Mouse (Mus musculus) midbrain, embryonic 16.5 days (tissue): Measurements from ENCODE around the gene Gm28308. TPM values are rescaled to one million over a fixed set of nuclear protein-coding genes. Genes with fewer than 3 reads are reported as not detected.
A peak's percentile ranks its signal among the peaks of the same experiment; 100 is the strongest.

ENCODE experiments used
- ATAC-seq: fragments of 200-750 bp; cut with Nextera tagmentation; 2 replicates; pipeline ENCODE4 v1.8.0; 2017; ENCODE audit warnings: moderate TSS enrichment
- H3K27ac ChIP-seq: fragments of 300-500 bp; sonication (generic); 2 replicates; pipeline ENCODE4 v1.5.1; 2014; ENCODE audit warnings: mild to moderate bottlenecking, low read length, mixed read lengths
- H3K27me3 ChIP-seq: fragments of 300-500 bp; sonication (generic); 2 replicates; pipeline ENCODE4 v1.6.1; 2014; ENCODE audit warnings: low read depth, low read length, mixed read lengths; ENCODE audit not compliant: control insufficient read depth, insufficient read depth
- H3K36me3 ChIP-seq: fragments of 300-500 bp; sonication (generic); 2 replicates; pipeline ENCODE4 v1.6.1; 2014; ENCODE audit warnings: mild to moderate bottlenecking, low read length, moderate library complexity, mixed read lengths; ENCODE audit not compliant: control insufficient read depth, insufficient read depth
- H3K4me1 ChIP-seq: fragments of 300-500 bp; sonication (generic); 2 replicates; pipeline ENCODE4 v1.6.1; 2014; ENCODE audit warnings: mild to moderate bottlenecking, low read length, mixed read lengths; ENCODE audit not compliant: control insufficient read depth, insufficient read depth
- H3K4me2 ChIP-seq: fragments of 300-500 bp; sonication (generic); 2 replicates; pipeline ENCODE4 v1.6.1; 2014; ENCODE audit warnings: mild to moderate bottlenecking, low read length, mixed read lengths
- H3K4me3 ChIP-seq: fragments of 300-500 bp; sonication (generic); 2 replicates; pipeline ENCODE4 v1.5.1; 2014; ENCODE audit warnings: low read depth, mild to moderate bottlenecking, low read length, moderate library complexity, mixed read lengths
- H3K9ac ChIP-seq: fragments of 300-500 bp; sonication (generic); 2 replicates; pipeline ENCODE4 v1.6.1; 2014; ENCODE audit warnings: low read depth, low read length, mixed read lengths
- H3K9me3 ChIP-seq: fragments of 300-500 bp; sonication (generic); replicated peaks from 2 replicates; pipeline ENCODE4 v1.6.1; 2014; ENCODE audit warnings: mild to moderate bottlenecking, low read length, mixed read lengths; ENCODE audit not compliant: control insufficient read depth, poor library complexity, severe bottlenecking
- WGBS: fragments of 180-500 bp; shearing (Covaris S2); extraction: QIAGEN DNeasy Blood & Tissue Kit; methylation state at CpG from one replicate; pipeline ENCODE4 v1.1.7; 2014; 5-methylcytosine and 5-hydroxymethylcytosine counted together
- polyA plus RNA-seq: library from polyadenylated mRNA; unstranded; fragments of >200 nt; fragmentation: Nextera tagmentation; extraction: Ambion mirVana; gene quantifications from 2 replicates; pipeline ENCODE4 v1.2.1, GENCODE M21; 2015

The Gm28308 gene
- polyA plus RNA-seq, 1 experiment from 2014 or later, result not detected

- Histone ChIP-seq H3K27me3 (peaks cover 82% of the 10 kb centered on the region), H3K9me3 (no peaks in the 10 kb centered on the region), H3K4me2 (no peak overlapping the region), H3K4me3 (no peak overlapping the region), H3K9ac (no peak overlapping the region), H3K36me3 (no peaks in the 10 kb centered on the region), H3K27ac (no peak overlapping the region), H3K4me1 (peaks cover 2% of the 10 kb centered on the region; the same call in 1 of the 2 replicates)
- ATAC-seq, result no peak
- under 1% methylated on average over 9 of the region's 9 CpGs for WGBS
Measured at GRCm38 (mm10) chr6:52177806-52178205, 35.3 kb downstream of the Gm28308 start.

GRCm38 (mm10) chr6:52177061-52177735, 35.9 kb downstream of the Gm28308 start, which contains the start of gene 5730596B20Rik:
5730596B20Rik (plus strand) TSS chr6:52177498.
- Histone ChIP-seq H3K27ac (no peak within 1 kb of the TSS), H3K27me3 (peaks cover 82% of the 10 kb centered on the region), H3K9ac (no peak within 1 kb of the TSS), H3K9me3 (no peaks in the 10 kb centered on the region), H3K4me2 (no peak within 1 kb of the TSS), H3K36me3 (no peaks in the 10 kb centered on the region), H3K4me1 (peaks cover 5% of the 10 kb centered on the region), H3K4me3 (no peak within 1 kb of the TSS)
- ATAC-seq, result no peak
- WGBS, result under 1% methylated on average over 36 of the region's 36 CpGs

- peaks cover 82% of the 10 kb centered on the region for H3K27me3 ChIP-seq
Measured at GRCm38 (mm10) chr6:52176391-52176790, 36.7 kb downstream of the Gm28308 start.

GRCm38 (mm10) chr6:52175864-52176263, 37.3 kb downstream of the Gm28308 start:
- Histone ChIP-seq H3K9ac (no peak overlapping the region), H3K4me3 (no peak overlapping the region), H3K4me1 (peaks cover 5% of the 10 kb centered on the region), H3K4me2 (no peak overlapping the region), H3K27ac (no peak overlapping the region), H3K9me3 (no peaks in the 10 kb centered on the region), H3K27me3 (peaks cover 82% of the 10 kb centered on the region), H3K36me3 (no peaks in the 10 kb centered on the region)
- WGBS, result 3% methylated on average over 19 of the region's 35 CpGs
- ATAC-seq, result no peak

More at GRCm38 (mm10) chr6:52176391-52176790, 36.7 kb downstream of the Gm28308 start:
- Histone ChIP-seq H3K27ac (no peak overlapping the region), H3K4me1 (peaks cover 5% of the 10 kb centered on the region), H3K9ac (no peak overlapping the region), H3K9me3 (no peaks in the 10 kb centered on the region), H3K4me2 (no peak overlapping the region), H3K36me3 (no peaks in the 10 kb centered on the region), H3K4me3 (no peak overlapping the region)
- WGBS, result under 1% methylated on average over 6 of the region's 6 CpGs
- no peak for ATAC-seq

GRCm38 (mm10) chr6:52174968-52175751, 38.0 kb downstream of the Gm28308 start:
- Histone ChIP-seq H3K27me3 (peaks cover 82% of the 10 kb centered on the region), H3K4me3 (no peak overlapping the region), H3K4me1 (peaks cover 5% of the 10 kb centered on the region), H3K27ac (no peak overlapping the region), H3K4me2 (no peak overlapping the region), H3K36me3 (no peaks in the 10 kb centered on the region), H3K9ac (no peak overlapping the region), H3K9me3 (no peaks in the 10 kb centered on the region)
- ATAC-seq, result no peak
- under 1% methylated on average over 41 of the region's 41 CpGs for WGBS

GRCm38 (mm10) chr6:52173648-52174047, 39.5 kb downstream of the Gm28308 start:
- peaks cover 74% of the 10 kb centered on the region for H3K27me3 ChIP-seq
- no peaks in the 10 kb centered on the region for H3K36me3 ChIP-seq
- H3K4me2 ChIP-seq, result no peak overlapping the region
- H3K9ac ChIP-seq, result no peak overlapping the region
- no peak for ATAC-seq
- H3K4me1 ChIP-seq, result peaks cover 5% of the 10 kb centered on the region
- no peak overlapping the region for H3K27ac ChIP-seq
- no peak overlapping the region for H3K4me3 ChIP-seq
- WGBS, result 5% methylated on average over 4 of the region's 4 CpGs
- no peaks in the 10 kb centered on the region for H3K9me3 ChIP-seq

- Histone ChIP-seq H3K4me3 (no peak overlapping the region), H3K9ac (no peak overlapping the region), H3K27me3 (peaks cover 72% of the 10 kb centered on the region), H3K4me2 (0 out of 2 replicates have a peak overlapping the region, but pooled peaks have one; percentile 5), H3K9me3 (no peaks in the 10 kb centered on the region), H3K4me1 (peaks cover 5% of the 10 kb centered on the region), H3K27ac (no peak overlapping the region), H3K36me3 (no peaks in the 10 kb centered on the region)
- no peak for ATAC-seq
- under 1% methylated on average over 35 of the region's 35 CpGs for WGBS
Measured at GRCm38 (mm10) chr6:52172501-52172900, 40.6 kb downstream of the Gm28308 start.

GRCm38 (mm10) chr6:52171938-52172337, 41.2 kb downstream of the Gm28308 start:
- 2% methylated on average over 7 of the region's 7 CpGs for WGBS
- Histone ChIP-seq H3K4me2 (no peak overlapping the region), H3K36me3 (no peaks in the 10 kb centered on the region), H3K27ac (no peak overlapping the region), H3K9me3 (no peaks in the 10 kb centered on the region), H3K4me1 (peaks cover 5% of the 10 kb centered on the region), H3K27me3 (peaks cover 72% of the 10 kb centered on the region), H3K9ac (no peak overlapping the region), H3K4me3 (no peak overlapping the region)
- no peak for ATAC-seq

- Histone ChIP-seq H3K4me1 (peaks cover 5% of the 10 kb centered on the region), H3K27ac (no peak overlapping the region), H3K4me3 (no peak overlapping the region), H3K9ac (no peak overlapping the region), H3K27me3 (peaks cover 74% of the 10 kb centered on the region), H3K4me2 (no peak overlapping the region), H3K9me3 (no peaks in the 10 kb centered on the region), H3K36me3 (no peaks in the 10 kb centered on the region)
- 7% methylated on average over 4 of the region's 4 CpGs for WGBS
- no peak for ATAC-seq
Measured at GRCm38 (mm10) chr6:52171331-52171730, 41.8 kb downstream of the Gm28308 start.
